Mouse (Mus musculus) midbrain, embryonic 14.5 days (tissue): ENCODE results near the gene Hexb. TPM values are rescaled to one million over a fixed set of nuclear protein-coding genes. Genes with fewer than 3 reads are reported as not detected.

Experiments
- ATAC-seq: fragments of 200-750 bp; cut with Nextera tagmentation; 2 replicates; pipeline ENCODE4 v1.8.0; 2017; ENCODE audit warnings: moderate number of reproducible peaks, moderate library complexity; ENCODE audit not compliant: low FRiP score, low TSS enrichment
- DNase-seq: peaks from one replicate; pipeline ENCODE4 v3.0.0-alpha.2; 2015
- H3K27ac ChIP-seq: fragments of 300-500 bp; sonication (generic); replicated peaks from 2 replicates; pipeline ENCODE4 v1.5.1; 2014; ENCODE audit warnings: mild to moderate bottlenecking, low read depth, low read length, moderate library complexity
- H3K27me3 ChIP-seq: fragments of 300-500 bp; sonication (generic); 2 replicates; pipeline ENCODE4 v1.6.1; 2014; ENCODE audit warnings: low read length, control low read depth, mixed read lengths; ENCODE audit not compliant: control insufficient read depth, insufficient read depth
- H3K36me3 ChIP-seq: fragments of 300-500 bp; sonication (generic); 2 replicates; pipeline ENCODE4 v1.6.1; 2014; ENCODE audit warnings: low read length, control low read depth; ENCODE audit not compliant: control insufficient read depth, insufficient read depth
- H3K4me1 ChIP-seq: fragments of 300-500 bp; sonication (generic); 2 replicates; pipeline ENCODE4 v1.6.1; 2014; ENCODE audit warnings: mild to moderate bottlenecking, antibody characterized with exemption, low read length, control low read depth; ENCODE audit not compliant: control insufficient read depth, insufficient read depth
- H3K4me2 ChIP-seq: fragments of 300-500 bp; sonication (generic); 2 replicates; pipeline ENCODE4 v1.6.1; 2014; ENCODE audit warnings: mild to moderate bottlenecking, low read length, moderate library complexity
- H3K4me3 ChIP-seq: fragments of 300-500 bp; sonication (generic); replicated peaks from 2 replicates; pipeline ENCODE4 v1.5.1; 2014; ENCODE audit warnings: low read depth, low read length
- H3K9ac ChIP-seq: fragments of 300-500 bp; sonication (generic); replicated peaks from 2 replicates; pipeline ENCODE4 v1.6.1; 2014; ENCODE audit warnings: mild to moderate bottlenecking, low read length, moderate library complexity
- H3K9me3 ChIP-seq: fragments of 300-500 bp; sonication (generic); 2 replicates; pipeline ENCODE4 v1.6.1; 2016; ENCODE audit warnings: low read length, control low read depth, mixed read lengths; ENCODE audit not compliant: control insufficient read depth
- WGBS: fragments of 180-500 bp; shearing (Covaris S2); extraction: QIAGEN DNeasy Blood & Tissue Kit; methylation state at CpG from one replicate; pipeline ENCODE4 v1.1.7; 2014; 5-methylcytosine and 5-hydroxymethylcytosine counted together
- polyA plus RNA-seq: library from polyadenylated mRNA; unstranded; fragments of >200 nt; fragmentation: Nextera tagmentation; extraction: Ambion mirVana; gene quantifications from 2 replicates; pipeline ENCODE4 v1.2.1, GENCODE M21; 2014

Hexb gene
- polyA plus RNA-seq, 1 experiment from 2014 or later: 38.7 TPM

GRCm38 (mm10) chr13:97214583-97215268 lies 16.6 kb upstream of the Hexb start:
- Histone ChIP-seq H3K4me3 (no peak overlapping the region), H3K9me3 (no peaks in the 10 kb centered on the region), H3K4me1 (no peaks in the 10 kb centered on the region), H3K36me3 (no peaks in the 10 kb centered on the region), H3K27ac (0 out of 2 replicates have a peak overlapping the region, but pooled peaks have one; percentile 10), H3K4me2 (no peak overlapping the region), H3K9ac (no peak overlapping the region), H3K27me3 (no peaks in the 10 kb centered on the region)
- WGBS: 56% methylated on average over 3 of the region's 3 CpGs
- no peak for DNase-seq
- ATAC-seq: no peak

GRCm38 (mm10) chr13:97208500-97209010 lies 10.4 kb upstream of the Hexb start:
- Histone ChIP-seq H3K36me3 (no peaks in the 10 kb centered on the region), H3K9ac (no peak overlapping the region), H3K4me3 (no peak overlapping the region), H3K4me1 (0 out of 2 replicates have a peak, but pooled peaks cover 5% of the 10 kb centered on the region), H3K27me3 (no peaks in the 10 kb centered on the region), H3K27ac (no peak overlapping the region), H3K9me3 (no peaks in the 10 kb centered on the region), H3K4me2 (no peak overlapping the region)
- DNase-seq (no peak), ATAC-seq (no peak)
- 74% methylated on average over 3 of the region's 3 CpGs for WGBS

DNA sequence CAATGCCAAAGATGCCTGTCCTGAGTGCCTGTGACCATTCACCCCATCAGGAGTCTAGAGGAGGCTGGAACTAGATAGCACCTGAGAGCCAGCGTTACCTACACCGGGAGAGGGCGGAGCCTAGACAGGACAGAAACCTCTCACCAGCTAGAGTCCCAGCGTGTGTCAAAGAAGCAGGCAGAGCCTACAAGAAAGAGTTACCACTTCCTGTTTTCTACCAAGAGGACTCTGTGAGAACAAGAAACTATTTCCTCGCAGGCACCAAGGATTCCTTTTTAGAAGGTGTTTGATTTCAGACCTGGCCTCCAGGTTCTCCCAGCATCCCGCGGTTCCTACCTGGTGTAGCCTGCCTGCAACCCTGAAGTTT lies 9.9 kb upstream of the Hexb start:
- WGBS: 64% methylated on average over 7 of the region's 7 CpGs
- Histone ChIP-seq H3K9ac (no peak overlapping the region), H3K9me3 (no peaks in the 10 kb centered on the region), H3K27me3 (no peaks in the 10 kb centered on the region), H3K4me2 (no peak overlapping the region), H3K4me1 (0 out of 2 replicates have a peak, but pooled peaks cover 5% of the 10 kb centered on the region), H3K4me3 (no peak overlapping the region), H3K36me3 (no peaks in the 10 kb centered on the region), H3K27ac (no peak overlapping the region)
- ATAC-seq (no peak), DNase-seq (no peak)

DNA sequence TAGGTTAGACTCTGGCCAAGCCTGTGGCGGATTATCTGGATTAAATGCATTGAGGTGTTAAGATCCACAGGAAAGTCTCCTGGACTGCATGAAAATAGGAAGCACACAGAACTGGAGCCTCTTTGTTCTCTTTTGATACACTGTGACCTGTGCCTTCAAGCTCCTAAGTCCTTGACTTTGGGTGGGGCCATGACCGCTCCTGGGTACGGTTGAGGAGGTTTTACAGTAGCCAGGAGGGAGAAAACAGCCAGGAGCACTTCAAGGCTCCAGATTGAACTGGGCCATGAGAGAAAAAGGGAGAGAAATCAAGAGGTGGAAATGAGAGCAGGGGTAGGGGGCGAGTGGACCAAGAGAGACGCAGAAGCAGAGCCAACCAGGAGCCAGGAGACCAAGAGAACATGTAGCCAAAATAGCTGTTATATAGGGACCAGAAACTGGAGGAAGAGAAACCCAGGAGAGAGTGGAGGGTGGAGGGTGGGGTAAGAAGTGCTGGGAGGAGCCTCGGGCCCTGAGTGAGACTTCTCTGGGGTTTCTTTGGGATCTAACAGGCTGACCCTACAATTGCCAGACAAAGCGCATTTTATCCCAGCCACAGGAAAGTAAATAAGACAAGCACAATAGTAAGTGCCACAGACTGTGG lies 9.4 kb upstream of the Hexb start:
- Histone ChIP-seq H3K9me3 (no peaks in the 10 kb centered on the region), H3K27ac (no peak overlapping the region), H3K4me1 (0 out of 2 replicates have a peak, but pooled peaks cover 5% of the 10 kb centered on the region), H3K36me3 (no peaks in the 10 kb centered on the region), H3K4me2 (no peak overlapping the region), H3K9ac (no peak overlapping the region), H3K4me3 (no peak overlapping the region), H3K27me3 (no peaks in the 10 kb centered on the region)
- DNase-seq (no peak), ATAC-seq (no peak)
- WGBS: 84% methylated on average over 7 of the region's 7 CpGs

- Histone ChIP-seq H3K4me2 (no peak overlapping the region), H3K4me3 (no peak overlapping the region), H3K4me1 (0 out of 2 replicates have a peak, but pooled peaks cover 5% of the 10 kb centered on the region), H3K9me3 (no peaks in the 10 kb centered on the region), H3K36me3 (no peaks in the 10 kb centered on the region), H3K9ac (no peak overlapping the region), H3K27ac (no peak overlapping the region), H3K27me3 (no peaks in the 10 kb centered on the region)
- DNase-seq: no peak
- ATAC-seq: no peak
- WGBS: 92% methylated on average over 2 of the region's 2 CpGs
These were observed 7.9 kb upstream of the Hexb start for GRCm38 (mm10) chr13:97206046-97206445.

DNA sequence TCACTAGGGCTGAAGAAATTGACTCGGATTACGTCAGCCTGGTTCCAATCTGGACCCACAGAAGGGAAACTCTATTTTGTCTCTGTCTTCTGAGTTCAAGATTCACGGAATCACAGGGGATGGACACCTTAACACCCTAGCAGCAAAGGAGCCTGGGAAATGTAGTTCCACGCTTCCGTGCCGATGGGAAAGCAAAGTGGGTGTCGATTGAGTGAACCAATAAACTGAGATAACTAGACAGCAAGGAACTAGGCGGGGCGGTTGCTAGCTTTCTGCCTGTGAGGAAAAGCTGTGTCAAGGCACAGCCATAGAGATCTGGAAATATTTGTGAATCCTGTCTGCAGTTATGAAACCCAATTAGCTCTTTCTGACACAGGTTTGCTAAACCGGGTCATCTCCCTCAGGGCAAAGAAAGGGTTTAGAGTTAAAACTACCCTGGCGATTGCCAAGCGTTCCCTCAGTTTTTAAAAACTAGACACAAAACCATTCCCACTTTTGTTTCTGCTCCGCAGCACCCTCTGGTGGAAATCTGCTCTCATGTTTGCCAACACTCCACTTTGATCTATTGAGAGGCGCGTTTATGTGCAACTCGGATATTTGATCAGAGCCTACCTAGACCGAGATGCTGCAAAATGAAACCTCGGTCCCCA lies 7.0 kb upstream of the Hexb start:
- no peaks in the 10 kb centered on the region for H3K9me3 ChIP-seq
- H3K4me3 ChIP-seq: peak overlapping the region; percentile 33
- peak overlapping the region; percentile 63 for H3K4me2 ChIP-seq
- ATAC-seq: peak; percentile 50; the same call in 1 of the 2 replicates
- no peaks in the 10 kb centered on the region for H3K36me3 ChIP-seq
- DNase-seq: peak; percentile 89
- H3K27me3 ChIP-seq: no peaks in the 10 kb centered on the region
- H3K9ac ChIP-seq: peak overlapping the region; percentile 34; the same call in 1 of the 2 replicates
- H3K27ac ChIP-seq: no peak overlapping the region; the same call in 1 of the 2 replicates
- 0 out of 2 replicates have a peak, but pooled peaks cover 5% of the 10 kb centered on the region for H3K4me1 ChIP-seq
- 13% methylated on average over 18 of the region's 18 CpGs for WGBS

DNA sequence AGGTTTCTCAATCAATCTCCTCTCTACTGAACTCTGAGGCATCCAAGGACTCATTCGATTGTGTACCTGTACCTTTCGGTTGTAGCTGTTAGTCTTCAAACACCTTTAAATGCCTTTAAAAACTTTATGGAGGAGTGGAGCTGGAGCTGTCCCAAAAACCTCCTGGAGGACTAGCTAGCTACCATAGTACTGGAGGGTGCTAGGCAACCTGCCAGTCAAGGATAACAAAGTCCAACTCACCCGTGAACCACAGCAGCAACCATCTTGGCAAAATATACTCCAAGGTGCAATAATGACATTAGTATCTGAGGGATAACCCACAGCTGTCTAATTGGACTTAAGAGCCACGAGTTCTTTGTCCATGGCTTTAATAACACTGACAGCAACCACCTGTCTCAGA lies 3.7 kb upstream of the Hexb start:
- H3K27me3 ChIP-seq: no peaks in the 10 kb centered on the region
- no peaks in the 10 kb centered on the region for H3K36me3 ChIP-seq
- DNase-seq: no peak
- H3K4me3 ChIP-seq: no peak overlapping the region
- no peaks in the 10 kb centered on the region for H3K9me3 ChIP-seq
- ATAC-seq: no peak
- no peak overlapping the region for H3K9ac ChIP-seq
- 81% methylated on average over 4 of the region's 4 CpGs for WGBS
- no peak overlapping the region for H3K4me2 ChIP-seq
- no peak overlapping the region for H3K27ac ChIP-seq
- H3K4me1 ChIP-seq: 0 out of 2 replicates have a peak, but pooled peaks cover 10% of the 10 kb centered on the region

GRCm38 (mm10) chr13:97201076-97201475 lies 2.9 kb upstream of the Hexb start:
- Histone ChIP-seq H3K4me2 (no peak overlapping the region), H3K9me3 (no peaks in the 10 kb centered on the region), H3K9ac (no peak overlapping the region), H3K36me3 (no peaks in the 10 kb centered on the region), H3K4me3 (no peak overlapping the region), H3K4me1 (0 out of 2 replicates have a peak, but pooled peaks cover 10% of the 10 kb centered on the region), H3K27ac (no peak overlapping the region), H3K27me3 (no peaks in the 10 kb centered on the region)
- WGBS: 67% methylated on average over 7 of the region's 7 CpGs
- DNase-seq: no peak
- ATAC-seq: no peak
